Mouse (Mus musculus) lung, adult 2 months (tissue): ENCODE measurements around the gene Ntpcr.

Experiments
- CTCF ChIP-seq: fragments of 200-500 bp; IDR thresholded peaks from 2 replicates; pipeline ENCODE4 v1.5.1; 2011; ENCODE audit warnings: mild to moderate bottlenecking, low read length, control low read depth; ENCODE audit not compliant: insufficient read depth
- POLR2A ChIP-seq: fragments of 200-500 bp; IDR thresholded peaks from 2 replicates; pipeline ENCODE4 v1.6.1; 2011; ENCODE audit warnings: low read depth, mild to moderate bottlenecking, control low read depth, low read length, borderline replicate concordance; ENCODE audit errors: extremely low read depth

DNA sequence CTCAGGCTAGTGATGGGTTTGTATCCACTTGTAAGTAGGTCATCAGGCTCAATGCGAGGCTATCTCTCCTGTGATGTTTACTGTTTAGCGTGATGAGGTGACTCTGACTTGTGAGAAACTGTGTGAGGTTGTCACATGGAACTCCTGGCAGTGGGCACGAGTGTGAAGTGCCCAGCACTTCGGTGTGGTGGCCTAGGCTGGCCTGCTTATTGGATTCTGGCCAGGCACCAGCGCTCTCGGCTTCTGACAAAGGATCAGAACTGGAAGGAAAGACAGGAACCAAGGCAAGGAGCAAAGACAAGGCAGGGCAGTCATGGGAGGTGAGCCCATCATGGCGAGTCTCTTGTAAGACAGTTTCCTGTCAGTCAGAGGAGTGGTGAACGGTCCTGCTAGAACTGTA is 26.1 kb downstream of the Ntpcr start:
- no peak for TF ChIP-seq CTCF
- no peak for TF ChIP-seq POLR2A
